Mouse (Mus musculus): ENCODE data around the gene Nmi. TPM values are rescaled to one million over a fixed set of nuclear protein-coding genes. Genes with fewer than 3 reads are reported as not detected.
"Not testable (repeated sequence)": the region's sequence is repeated elsewhere in the genome, so short reads cannot be mapped to it uniquely, and the experiment has no call there.

The Nmi gene
- 1 to 10 TPM; 2.7 to 3.8 TPM for total RNA-seq (2021)
- long read RNA-seq, experiment 1, partial matches to known transcripts: 0 of 1 reads
- long read RNA-seq, experiment 1, other reads (novel, unspliced or antisense): 0 of 1 reads
- long read RNA-seq, experiment 2, partial matches to known transcripts: 2 of 2 reads
- long read RNA-seq, experiment 2, other reads (novel, unspliced or antisense): 0 of 2 reads

GRCm38 (mm10) chr2:51973410-51973968, at the start of gene Nmi:
TSS of gene Nmi (minus strand) at chr2:51973494.
- TF ChIP-seq CTCF (conservative IDR thresholded peaks at IDR 0.05): no peak
- H3K27ac ChIP-seq: peak within 1 kb of the TSS; percentile 89
- peak within 1 kb of the TSS; percentile 65 for H3K4me3 ChIP-seq
- DNase-seq (ENCODE audit: low spot score in 2 of 2): no peak

- H3K4me3 ChIP-seq: no peak overlapping the region
- no peak for DNase-seq (ENCODE audit: low spot score in 2 of 2)
- H3K27ac ChIP-seq: no peak overlapping the region
- no peak for TF ChIP-seq CTCF (conservative IDR thresholded peaks at IDR 0.05)
Measured at GRCm38 (mm10) chr2:52016361-52016760, 43.1 kb upstream of the Nmi start.

GRCm38 (mm10) chr2:52013306-52013820, 40.1 kb upstream of the Nmi start:
- peak; percentile 4 to 13 for DNase-seq (ENCODE audit: low spot score in 2 of 2)
- H3K4me3 ChIP-seq: no peak overlapping the region
- no peak overlapping the region for H3K27ac ChIP-seq
- no peak for TF ChIP-seq CTCF (conservative IDR thresholded peaks at IDR 0.05)

- H3K27ac ChIP-seq; H3K4me3 ChIP-seq; DNase-seq (ENCODE audit: low spot score in 2 of 2): not testable (repeated sequence)
Measured at GRCm38 (mm10) chr2:52011820-52012219, 38.5 kb upstream of the Nmi start.

GRCm38 (mm10) chr2:52006380-52006779, 33.1 kb upstream of the Nmi start:
- H3K27ac ChIP-seq: no peak overlapping the region
- no peak for DNase-seq (ENCODE audit: low spot score in 2 of 2)
- no peak for TF ChIP-seq CTCF (conservative IDR thresholded peaks at IDR 0.05)
- H3K4me3 ChIP-seq: no peak overlapping the region

GRCm38 (mm10) chr2:52002299-52002698, 29.0 kb upstream of the Nmi start:
- H3K27ac ChIP-seq; DNase-seq (ENCODE audit: low spot score in 2 of 2); H3K4me3 ChIP-seq: not testable (repeated sequence)

- DNase-seq (ENCODE audit: low spot score in 2 of 2): no peak
- no peak overlapping the region for H3K4me3 ChIP-seq
- TF ChIP-seq CTCF (conservative IDR thresholded peaks at IDR 0.05): no peak
Measured at GRCm38 (mm10) chr2:52001521-52001920, 28.2 kb upstream of the Nmi start.

GRCm38 (mm10) chr2:51999996-52000395, 26.7 kb upstream of the Nmi start:
- no peak for TF ChIP-seq CTCF (conservative IDR thresholded peaks at IDR 0.05)
- Histone ChIP-seq H3K4me3 (no peak overlapping the region), H3K27ac (no peak overlapping the region)
- DNase-seq (ENCODE audit: low spot score in 2 of 2): no peak

More at GRCm38 (mm10) chr2:52001521-52001920, 28.2 kb upstream of the Nmi start:
- no peak overlapping the region for H3K27ac ChIP-seq

- Histone ChIP-seq H3K27ac (no peak overlapping the region), H3K4me3 (no peak overlapping the region)
- TF ChIP-seq CTCF (conservative IDR thresholded peaks at IDR 0.05): no peak
- no peak for DNase-seq (ENCODE audit: low spot score in 2 of 2)
Measured at GRCm38 (mm10) chr2:51991447-51991846, 18.2 kb upstream of the Nmi start.

GRCm38 (mm10) chr2:51989559-51989958, 16.3 kb upstream of the Nmi start:
- no peak for TF ChIP-seq CTCF (conservative IDR thresholded peaks at IDR 0.05)
- DNase-seq (ENCODE audit: low spot score in 2 of 2): no peak
- no peak overlapping the region for H3K4me3 ChIP-seq
- H3K27ac ChIP-seq: no peak overlapping the region

- Histone ChIP-seq H3K4me3 (no peak overlapping the region), H3K27ac (no peak overlapping the region)
- TF ChIP-seq CTCF (conservative IDR thresholded peaks at IDR 0.05): no peak
- no peak for DNase-seq (ENCODE audit: low spot score in 2 of 2)
Measured at GRCm38 (mm10) chr2:51986695-51987094, 13.4 kb upstream of the Nmi start.

- Histone ChIP-seq H3K4me3 (no peak overlapping the region), H3K27ac (no peak overlapping the region)
- no peak for DNase-seq (ENCODE audit: low spot score in 2 of 2)
- TF ChIP-seq CTCF (conservative IDR thresholded peaks at IDR 0.05): no peak
Measured at GRCm38 (mm10) chr2:51986157-51986556, 12.9 kb upstream of the Nmi start.

GRCm38 (mm10) chr2:51985241-51985640, 11.9 kb upstream of the Nmi start:
- no peak overlapping the region for H3K4me3 ChIP-seq
- no peak for TF ChIP-seq CTCF (conservative IDR thresholded peaks at IDR 0.05)

GRCm38 (mm10) chr2:51982288-51982687, 9.0 kb upstream of the Nmi start:
- Histone ChIP-seq H3K4me3 (no peak overlapping the region), H3K27ac (no peak overlapping the region)
- no peak for TF ChIP-seq CTCF (conservative IDR thresholded peaks at IDR 0.05)
- DNase-seq (ENCODE audit: low spot score in 2 of 2): no peak

More at GRCm38 (mm10) chr2:51985241-51985640, 11.9 kb upstream of the Nmi start:
- H3K27ac ChIP-seq: no peak overlapping the region
- no peak for DNase-seq (ENCODE audit: low spot score in 2 of 2)

Data from layer of hippocampus, adult 2 months (tissue).